Comparison of ENCODE assay signal across 10 mouse cellular contexts in the genomic region with DNA sequence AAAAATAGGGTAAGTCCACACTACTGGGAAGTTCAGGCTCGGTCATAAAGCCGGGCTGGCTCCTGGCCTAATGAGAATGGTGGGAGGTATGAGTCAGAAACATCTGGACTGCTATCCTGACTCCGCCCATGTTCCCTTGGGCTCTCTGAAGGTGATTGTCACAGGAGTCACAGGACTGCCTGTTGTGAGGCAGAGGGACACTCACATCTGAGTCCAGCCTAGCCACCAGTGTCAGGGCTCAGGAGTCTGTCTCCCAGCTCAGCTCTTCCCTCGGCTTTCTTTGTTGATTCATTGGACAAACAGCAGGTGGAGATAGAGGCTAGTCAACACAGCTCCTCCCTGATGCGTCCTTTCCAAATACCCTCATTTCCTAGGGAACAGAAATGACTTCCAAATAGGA. TPM values are rescaled to one million over a fixed set of nuclear protein-coding genes. Genes with fewer than 3 reads are reported as not detected.
DNase-seq lines count a peak whose midpoint lies in the region; ATAC-seq and TF ChIP-seq lines count a peak whose summit lies in the region.
"Had no signal": no experiment of that assay in that cellular context is flagged by ENCODE, and none has a peak within 500 bp of the region (broad histone marks: within the 10 kb centered on the region; RNA-seq: fewer than 3 reads in every experiment).

No protein-coding gene starts in this region.

- peaks cover 36% of the 10 kb centered on the region for H3K27me3 ChIP-seq in hindbrain, embryonic 10.5 days (ENCODE audit: insufficient read depth, poor library complexity, severe bottlenecking)
- H3K27me3 ChIP-seq in hindbrain, embryonic 13.5 days: peaks cover 45% of the 10 kb centered on the region
- H3K27me3 ChIP-seq in MEL (ENCODE audit: control insufficient read depth in 1 of 2, insufficient read depth in 2 of 2, low read length in 2 of 2): no peaks in the 10 kb centered on the region
- peaks cover 36% of the 10 kb centered on the region for H3K27me3 ChIP-seq in embryonic facial prominence, embryonic 10.5 days (replicated peaks; ENCODE audit: low read depth, poor library complexity, severe bottlenecking)
- H3K27me3 ChIP-seq in limb, embryonic 14.5 days (ENCODE audit: control insufficient read depth, insufficient read depth, low read length): peaks cover 27% of the 10 kb centered on the region

- peaks cover 54% of the 10 kb centered on the region for H3K4me1 ChIP-seq in hindbrain, embryonic 10.5 days (replicated peaks)
- peaks cover 15% of the 10 kb centered on the region for H3K4me1 ChIP-seq in hindbrain, embryonic 13.5 days (replicated peaks)
- H3K4me1 ChIP-seq in MEL (ENCODE audit: control insufficient read depth in 1 of 2, insufficient read depth in 2 of 2, low read length in 2 of 2): peaks cover under 1 to 17% of the 10 kb centered on the region in 2 experiments; a peak in 3 of 4 replicates
- peaks cover 58% of the 10 kb centered on the region for H3K4me1 ChIP-seq in embryonic facial prominence, embryonic 10.5 days
- H3K4me1 ChIP-seq in limb, embryonic 14.5 days (ENCODE audit: control insufficient read depth, insufficient read depth, low read length): peaks cover 9% of the 10 kb centered on the region

- DNase-seq in hindbrain, embryonic 10.5 days (ENCODE audit: low spot score): no peak
- DNase-seq in MEL (ENCODE audit: low read depth, low spot score): no peak
- no peak for DNase-seq in embryonic facial prominence, embryonic 10.5 days (ENCODE audit: low spot score)
- peak; percentile 52 for DNase-seq in limb, embryonic 14.5 days (ENCODE audit: low spot score)
- no peak for DNase-seq in thymus, adult 18-20 months
- no peak for DNase-seq in layer of hippocampus, adult 8-10 months (ENCODE audit: low spot score in 2 of 2)

- TF ChIP-seq CTCF in MEL (IDR thresholded peaks at IDR 0.05 in 2 of 3, conservative IDR thresholded peaks at IDR 0.05 in 1 of 3; ENCODE audit: control insufficient read depth in 1 of 3, insufficient read depth in 1 of 3, low read depth in 2 of 3, low read length in 3 of 3, poor library complexity in 1 of 3, severe bottlenecking in 1 of 3): peak in 2 of 3 experiments; percentile 7 to 48; a peak in 2 of 6 replicates

- no peak overlapping the region for H3K4me2 ChIP-seq in hindbrain, embryonic 13.5 days
- no peak overlapping the region for H3K4me2 ChIP-seq in limb, embryonic 14.5 days (replicated peaks; ENCODE audit: low read depth, low read length, severe bottlenecking)
- H3K4me2 ChIP-seq: neural tube, embryonic 13.5 days had no signal

- 47% methylated on average over 5 of the region's 5 CpGs for WGBS in hindbrain, embryonic 10.5 days
- 49% methylated on average over 5 of the region's 5 CpGs for WGBS in hindbrain, embryonic 13.5 days
- 45% methylated on average over 5 of the region's 5 CpGs for WGBS in embryonic facial prominence, embryonic 10.5 days
- WGBS in limb, embryonic 14.5 days: 20% methylated on average over 5 of the region's 5 CpGs

- TF ChIP-seq POLR2A in MEL (IDR thresholded peaks at IDR 0.05; ENCODE audit: control insufficient read depth in 1 of 2, insufficient read depth in 1 of 2, low read depth in 1 of 2, low read length in 2 of 2, poor library complexity in 1 of 2): no peak
- no peak for TF ChIP-seq POLR2A in limb, embryonic 14.5 days (IDR thresholded peaks at IDR 0.05; ENCODE audit: borderline replicate concordance, extremely low read depth, insufficient read depth, insufficient read length)

- H3K27ac ChIP-seq in hindbrain, embryonic 10.5 days: 0 out of 2 replicates have a peak overlapping the region, but pooled peaks have one; percentile 24
- no peak overlapping the region for H3K27ac ChIP-seq in hindbrain, embryonic 13.5 days
- no peak overlapping the region for H3K27ac ChIP-seq in MEL (ENCODE audit: control insufficient read depth, low read depth, low read length)
- 0 out of 2 replicates have a peak overlapping the region, but pooled peaks have one; percentile 21 for H3K27ac ChIP-seq in embryonic facial prominence, embryonic 10.5 days (replicated peaks)
- H3K27ac ChIP-seq in limb, embryonic 14.5 days (replicated peaks; ENCODE audit: low read depth, low read length): no peak overlapping the region
- H3K27ac ChIP-seq: neural tube, embryonic 13.5 days had no signal

- H3K9me3 ChIP-seq in hindbrain, embryonic 10.5 days: no peaks in the 10 kb centered on the region
- no peaks in the 10 kb centered on the region for H3K9me3 ChIP-seq in hindbrain, embryonic 13.5 days
- no peaks in the 10 kb centered on the region for H3K9me3 ChIP-seq in MEL (replicated peaks; ENCODE audit: insufficient read depth, low read length)
- H3K9me3 ChIP-seq in embryonic facial prominence, embryonic 10.5 days: no peaks in the 10 kb centered on the region
- no peaks in the 10 kb centered on the region for H3K9me3 ChIP-seq in limb, embryonic 14.5 days (ENCODE audit: control insufficient read depth, low read length)
- H3K9me3 ChIP-seq: neural tube, embryonic 13.5 days had no signal

- H3K36me3 ChIP-seq in hindbrain, embryonic 10.5 days: no peaks in the 10 kb centered on the region
- no peaks in the 10 kb centered on the region for H3K36me3 ChIP-seq in hindbrain, embryonic 13.5 days
- H3K36me3 ChIP-seq in MEL (ENCODE audit: control insufficient read depth in 1 of 2, insufficient read depth in 2 of 2, low read length in 2 of 2): peaks cover 0 to 6% of the 10 kb centered on the region in 2 experiments; a peak in 2 of 4 replicates
- no peaks in the 10 kb centered on the region for H3K36me3 ChIP-seq in embryonic facial prominence, embryonic 10.5 days (replicated peaks)
- H3K36me3 ChIP-seq in limb, embryonic 14.5 days (ENCODE audit: control insufficient read depth, insufficient read depth, low read length): no peaks in the 10 kb centered on the region
- H3K36me3 ChIP-seq: neural tube, embryonic 13.5 days had no signal

- TF ChIP-seq EP300 in MEL (IDR thresholded peaks at IDR 0.05; ENCODE audit: low read depth in 1 of 2, low read length in 2 of 2): no peak

- no peaks in the 10 kb centered on the region for H3K79me2 ChIP-seq in MEL (ENCODE audit: control insufficient read depth, insufficient read depth, low read length, poor library complexity)

- no peak overlapping the region for H3K4me3 ChIP-seq in hindbrain, embryonic 10.5 days
- H3K4me3 ChIP-seq in hindbrain, embryonic 13.5 days: no peak overlapping the region
- H3K4me3 ChIP-seq in MEL (ENCODE audit: control insufficient read depth in 1 of 2, insufficient read depth in 1 of 2, low read depth in 2 of 2, low read length in 2 of 2): no peak overlapping the region
- no peak overlapping the region for H3K4me3 ChIP-seq in embryonic facial prominence, embryonic 10.5 days
- no peak overlapping the region for H3K4me3 ChIP-seq in limb, embryonic 14.5 days (replicated peaks; ENCODE audit: low read length)
- H3K4me3 ChIP-seq: neural tube, embryonic 13.5 days had no signal

- no peak overlapping the region; the same call in 1 of the 2 replicates for H3K9ac ChIP-seq in hindbrain, embryonic 13.5 days
- H3K9ac ChIP-seq in MEL (ENCODE audit: control insufficient read depth, low read depth, low read length, poor library complexity, severe bottlenecking): no peak overlapping the region
- H3K9ac ChIP-seq in limb, embryonic 14.5 days (ENCODE audit: low read depth, low read length, severe bottlenecking): no peak overlapping the region
- H3K9ac ChIP-seq: neural tube, embryonic 13.5 days had no signal

- TF ChIP-seq RAD21 in MEL (IDR thresholded peaks at IDR 0.05; ENCODE audit: low read depth, low read length): peak; percentile 49

- ATAC-seq in hindbrain, embryonic 13.5 days (ENCODE audit: low FRiP score): no peak
- 0 out of 2 replicates have a peak, but pooled peaks have one; percentile 48 for ATAC-seq in limb, embryonic 14.5 days (ENCODE audit: low FRiP score, low read depth)
- no peak for ATAC-seq in activated CD4-positive, CD25-positive, alpha-beta regulatory T cell, adult 4 months

RNA-seq across cellular contexts. Expression of a gene that starts 4.1 kb away (rescaled TPM):
- polyA plus RNA-seq in hindbrain, embryonic 10.5 days (2016; fragmentation: Nextera tagmentation; extraction: Ambion mirVana): 2.6 and 4.9 TPM in 2 replicates
- 0.54 and 0.68 TPM in 2 replicates for polyA plus RNA-seq in hindbrain, embryonic 13.5 days (2015; fragmentation: Nextera tagmentation; extraction: Ambion mirVana)
- 2.5 and 2.7 TPM in 2 replicates for total RNA-seq in MEL (2012; rRNA removed)
- 1 to 10 TPM in 1 of 2 experiments, not detected in 1; 3.7 TPM for polyA plus RNA-seq in MEL (2012; ENCODE audit: insufficient read depth in 1 of 2, insufficient read length in 2 of 2, low read depth in 1 of 2, low replicate concordance in 2 of 2, missing spikeins in 1 of 2)
- polyA plus RNA-seq in embryonic facial prominence, embryonic 10.5 days (2016; fragmentation: Nextera tagmentation; extraction: Ambion mirVana): 3.7 and 4.1 TPM in 2 replicates
- 6.0 and 6.5 TPM in 2 replicates for polyA plus RNA-seq in limb, embryonic 14.5 days (2012; rRNA removed)
- 3.9 and 4.3 TPM in 2 replicates for polyA plus RNA-seq in limb, embryonic 14.5 days (2014; fragmentation: Nextera tagmentation; extraction: Ambion mirVana)
- 10 to 100 TPM in 1 of 2 experiments, 1 to 10 TPM in 1; 9.2 to 11.7 TPM for polyA plus RNA-seq in activated CD4-positive, CD25-positive, alpha-beta regulatory T cell, adult 4 months (2017; shearing (Covaris generic))
- 1 to 10 TPM in 1 of 4 experiments, under 1 TPM in 3; 0.22 to 1.1 (median 0.53) TPM for total RNA-seq in layer of hippocampus, adult 8-10 months (2022)
- total RNA-seq: heart, postnatal 36 days had no signal

RNA-seq across cellular contexts. Expression of a gene that starts 19.7 kb away (rescaled TPM):
- not detected in 2 replicates for polyA plus RNA-seq in hindbrain, embryonic 10.5 days (2016; fragmentation: Nextera tagmentation; extraction: Ambion mirVana)
- polyA plus RNA-seq in hindbrain, embryonic 13.5 days (2015; fragmentation: Nextera tagmentation; extraction: Ambion mirVana): 0.06 and 0.09 TPM in 2 replicates
- total RNA-seq in MEL (2012; rRNA removed): 169 and 182 TPM in 2 replicates
- polyA plus RNA-seq in MEL (2012; ENCODE audit: insufficient read depth in 1 of 2, insufficient read length in 2 of 2, low read depth in 1 of 2, low replicate concordance in 2 of 2, missing spikeins in 1 of 2): 100 to 1,000 TPM; 135 to 184 TPM
- polyA plus RNA-seq in embryonic facial prominence, embryonic 10.5 days (2016; fragmentation: Nextera tagmentation; extraction: Ambion mirVana): 0.04 and 0.09 TPM in 2 replicates
- 0.73 and 0.87 TPM in 2 replicates for polyA plus RNA-seq in limb, embryonic 14.5 days (2012; rRNA removed)
- polyA plus RNA-seq in limb, embryonic 14.5 days (2014; fragmentation: Nextera tagmentation; extraction: Ambion mirVana): 0.37 and 0.44 TPM in 2 replicates
- polyA plus RNA-seq in activated CD4-positive, CD25-positive, alpha-beta regulatory T cell, adult 4 months (2017; shearing (Covaris generic)): 100 to 1,000 TPM; 157 to 159 TPM
- total RNA-seq in layer of hippocampus, adult 8-10 months (2022): under 1 TPM; 0.29 to 0.68 (median 0.46) TPM

RNA-seq across cellular contexts. Expression of a gene that starts 26.8 kb away (rescaled TPM):
- 0.80 and 0.81 TPM in 2 replicates for polyA plus RNA-seq in hindbrain, embryonic 10.5 days (2016; fragmentation: Nextera tagmentation; extraction: Ambion mirVana)
- 1.5 and 2.1 TPM in 2 replicates for polyA plus RNA-seq in hindbrain, embryonic 13.5 days (2015; fragmentation: Nextera tagmentation; extraction: Ambion mirVana)
- 51.1 and 54.9 TPM in 2 replicates for total RNA-seq in MEL (2012; rRNA removed)
- polyA plus RNA-seq in MEL (2012; ENCODE audit: insufficient read depth in 1 of 2, insufficient read length in 2 of 2, low read depth in 1 of 2, low replicate concordance in 2 of 2, missing spikeins in 1 of 2): 100 to 1,000 TPM in 1 of 2 experiments, 10 to 100 TPM in 1; 79.4 to 101 TPM
- 0.54 and 1.4 TPM in 2 replicates for polyA plus RNA-seq in embryonic facial prominence, embryonic 10.5 days (2016; fragmentation: Nextera tagmentation; extraction: Ambion mirVana)
- polyA plus RNA-seq in limb, embryonic 14.5 days (2012; rRNA removed): 5.6 and 7.1 TPM in 2 replicates
- 4.9 and 5.3 TPM in 2 replicates for polyA plus RNA-seq in limb, embryonic 14.5 days (2014; fragmentation: Nextera tagmentation; extraction: Ambion mirVana)
- polyA plus RNA-seq in activated CD4-positive, CD25-positive, alpha-beta regulatory T cell, adult 4 months (2017; shearing (Covaris generic)): 100 to 1,000 TPM; 258 to 336 TPM
- total RNA-seq in layer of hippocampus, adult 8-10 months (2022): 1 to 10 TPM; 1.2 to 3.7 (median 2.3) TPM

RNA-seq across cellular contexts. Expression of a gene that starts 30.8 kb away (rescaled TPM):
- polyA plus RNA-seq in hindbrain, embryonic 10.5 days (2016; fragmentation: Nextera tagmentation; extraction: Ambion mirVana): not detected in 2 replicates
- polyA plus RNA-seq in hindbrain, embryonic 13.5 days (2015; fragmentation: Nextera tagmentation; extraction: Ambion mirVana): not detected in 2 replicates
- total RNA-seq in MEL (2012; rRNA removed): 57.1 and 89.3 TPM in 2 replicates
- polyA plus RNA-seq in MEL (2012; ENCODE audit: insufficient read depth in 1 of 2, insufficient read length in 2 of 2, low read depth in 1 of 2, low replicate concordance in 2 of 2, missing spikeins in 1 of 2): 10 to 100 TPM in 1 of 2 experiments, not detected in 1; 50.4 TPM
- polyA plus RNA-seq in embryonic facial prominence, embryonic 10.5 days (2016; fragmentation: Nextera tagmentation; extraction: Ambion mirVana): not detected in 2 replicates
- polyA plus RNA-seq in limb, embryonic 14.5 days (2012; rRNA removed): 0.45 TPM in 1 of 2 replicates, not detected in the other
- polyA plus RNA-seq in limb, embryonic 14.5 days (2014; fragmentation: Nextera tagmentation; extraction: Ambion mirVana): not detected in 2 replicates
- polyA plus RNA-seq in activated CD4-positive, CD25-positive, alpha-beta regulatory T cell, adult 4 months (2017; shearing (Covaris generic)): not detected
- not detected for total RNA-seq in layer of hippocampus, adult 8-10 months (2022)
- total RNA-seq: heart, postnatal 36 days had no signal
- polyA plus RNA-seq: neural tube, embryonic 13.5 days had no signal

Comparison
In these comparisons a context has a peak if more than half of its experiments do, and no peak if none do; other contexts are left out.
1. H3K27ac ChIP-seq: peak in hindbrain, embryonic 10.5 days (single experiment) and embryonic facial prominence, embryonic 10.5 days (single experiment); none in hindbrain, embryonic 13.5 days (single experiment), MEL (single experiment) and limb, embryonic 14.5 days (single experiment).
2. RNA of a gene that starts 19.7 kb away (polyA plus RNA-seq): 135 to 184 TPM in MEL and 157 to 159 TPM in activated CD4-positive, CD25-positive, alpha-beta regulatory T cell, adult 4 months; 0.37 to 0.87 TPM in limb, embryonic 14.5 days, 0.06 to 0.09 TPM in hindbrain, embryonic 13.5 days, 0.04 to 0.09 TPM in embryonic facial prominence, embryonic 10.5 days and not detected in hindbrain, embryonic 10.5 days; every median in the first group is over 10 times any median in the second.
3. RNA of a gene that starts 26.8 kb away (polyA plus RNA-seq): 258 to 336 TPM in activated CD4-positive, CD25-positive, alpha-beta regulatory T cell, adult 4 months and 79.4 to 101 TPM in MEL; 4.9 to 7.1 TPM in limb, embryonic 14.5 days, 1.5 to 2.1 TPM in hindbrain, embryonic 13.5 days, 0.80 to 0.81 TPM in hindbrain, embryonic 10.5 days and 0.54 to 1.4 TPM in embryonic facial prominence, embryonic 10.5 days; every median in the first group is over 4 times any median in the second.